Mouse (Mus musculus): Measurements from ENCODE around the gene Dnajb3. TPM values are rescaled to one million over a fixed set of nuclear protein-coding genes. Genes with fewer than 3 reads are reported as not detected.

Gene Dnajb3
- total and polyA plus RNA-seq, 2 experiments from 2014 or later: 4.7 to 8.6 TPM

GRCm38 (mm10) chr1:88237311-88237710 lies 31.7 kb upstream of the Dnajb3 start:
- Histone ChIP-seq H3K4me3 (ENCODE audit: low read length) (no peak overlapping the region), H3K4me2 (ENCODE audit: low read depth, low read length) (no peak overlapping the region), H3K4me1 (ENCODE audit: insufficient read depth, low read length) (no peaks in the 10 kb centered on the region), H3K27me3 (ENCODE audit: insufficient read depth, low read length) (no peaks in the 10 kb centered on the region), H3K36me3 (ENCODE audit: insufficient read depth, low read length) (no peaks in the 10 kb centered on the region), H3K9me3 (ENCODE audit: low read length) (peaks cover 97% of the 10 kb centered on the region), H3K27ac (no peak overlapping the region), H3K9ac (replicated peaks; ENCODE audit: low read length) (no peak overlapping the region)
- 79% methylated on average over 5 of the region's 5 CpGs for WGBS
- DNase-seq (ENCODE audit: low spot score): no peak
- no peak for TF ChIP-seq CTCF (IDR thresholded peaks at IDR 0.05; ENCODE audit: low read depth)
- ATAC-seq: no peak

- H3K36me3 ChIP-seq (ENCODE audit: insufficient read depth, low read length): no peaks in the 10 kb centered on the region
- 62% methylated on average over 4 of the region's 4 CpGs for WGBS
- peaks cover 97% of the 10 kb centered on the region for H3K9me3 ChIP-seq (ENCODE audit: low read length)
- DNase-seq (ENCODE audit: low spot score) (no peak), ATAC-seq (no peak)
- H3K4me3 ChIP-seq (ENCODE audit: low read length): no peak overlapping the region
- H3K4me2 ChIP-seq (ENCODE audit: low read depth, low read length): no peak overlapping the region
- H3K27ac ChIP-seq: no peak overlapping the region
- no peaks in the 10 kb centered on the region for H3K4me1 ChIP-seq (ENCODE audit: insufficient read depth, low read length)
- TF ChIP-seq CTCF (IDR thresholded peaks at IDR 0.05; ENCODE audit: low read depth): no peak
- no peaks in the 10 kb centered on the region for H3K27me3 ChIP-seq (ENCODE audit: insufficient read depth, low read length)
- no peak overlapping the region for H3K9ac ChIP-seq (replicated peaks; ENCODE audit: low read length)
These were observed 30.4 kb upstream of the Dnajb3 start for GRCm38 (mm10) chr1:88235894-88236415.

DNA sequence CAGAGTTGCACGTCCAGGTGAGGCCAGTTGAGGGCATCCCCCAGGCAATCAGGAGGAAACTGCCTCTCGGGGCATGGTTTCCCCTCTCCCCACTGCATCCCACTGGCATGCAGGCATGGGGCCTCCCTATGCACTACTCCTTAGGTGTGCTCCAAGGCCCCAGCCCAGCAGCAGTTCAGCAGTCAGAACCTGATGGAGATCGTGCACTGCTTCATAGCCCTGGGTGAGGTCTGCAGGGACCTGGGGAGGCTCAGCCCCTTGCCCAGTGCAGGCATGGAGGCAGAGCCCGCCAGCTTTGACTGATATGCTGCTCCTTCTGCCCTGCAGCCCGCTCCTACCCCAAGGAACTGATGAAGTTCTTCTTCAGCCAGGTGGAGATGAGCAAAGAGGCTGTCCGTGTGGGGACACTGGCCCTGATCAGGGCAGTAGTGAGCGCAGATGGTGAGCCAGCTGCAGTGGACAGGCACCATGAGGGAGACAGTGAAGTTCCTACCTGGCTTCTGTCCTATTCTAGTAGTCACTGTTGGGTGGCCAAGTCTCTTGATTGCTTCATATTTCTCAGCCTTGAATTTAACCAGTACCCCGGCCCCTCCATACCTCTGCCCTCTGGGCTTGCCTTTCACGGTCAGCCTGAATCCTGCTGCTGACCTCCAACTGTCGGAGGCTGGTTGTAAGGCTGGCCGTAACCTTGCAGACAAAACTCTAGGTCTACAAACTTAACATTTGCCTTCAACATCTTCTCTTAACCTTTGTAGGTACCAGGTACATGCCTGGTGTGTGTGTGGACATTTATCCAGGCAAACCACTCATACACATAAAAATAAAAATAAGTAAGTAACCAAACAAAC lies 29.7 kb upstream of the Dnajb3 start:
- ATAC-seq: no peak

DNA sequence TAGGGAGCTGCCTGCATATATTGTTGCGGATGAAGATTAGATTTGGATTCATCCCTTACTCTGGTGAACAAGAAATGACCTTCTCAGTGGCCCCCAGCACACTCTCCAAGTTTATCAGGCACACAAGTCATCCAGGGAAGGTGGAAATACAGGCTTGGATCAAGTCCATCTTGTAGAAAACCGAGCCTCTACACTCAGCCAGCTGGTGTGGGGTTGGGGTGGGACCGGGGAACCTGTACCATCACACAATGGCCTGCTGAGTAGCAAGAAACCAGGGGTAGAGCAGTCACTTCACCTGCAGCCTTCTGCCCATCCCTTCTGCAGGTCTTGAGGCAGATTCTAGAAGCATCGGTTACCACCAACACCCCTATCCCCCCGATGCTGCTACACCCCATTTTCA lies 29.1 kb upstream of the Dnajb3 start:
- Histone ChIP-seq H3K27me3 (ENCODE audit: insufficient read depth, low read length) (no peaks in the 10 kb centered on the region), H3K36me3 (ENCODE audit: insufficient read depth, low read length) (no peaks in the 10 kb centered on the region), H3K4me3 (ENCODE audit: low read length) (no peak overlapping the region), H3K27ac (no peak overlapping the region), H3K4me1 (ENCODE audit: insufficient read depth, low read length) (no peaks in the 10 kb centered on the region), H3K4me2 (ENCODE audit: low read depth, low read length) (no peak overlapping the region), H3K9me3 (ENCODE audit: low read length) (peaks cover 97% of the 10 kb centered on the region), H3K9ac (replicated peaks; ENCODE audit: low read length) (no peak overlapping the region)
- WGBS: 43% methylated on average over 5 of the region's 5 CpGs
- DNase-seq (ENCODE audit: low spot score) (no peak), ATAC-seq (no peak)
- no peak for TF ChIP-seq CTCF (IDR thresholded peaks at IDR 0.05; ENCODE audit: low read depth)

More for the DNA sequence above, 29.7 kb upstream of the Dnajb3 start:
- DNase-seq (ENCODE audit: low spot score): no peak
- no peak for TF ChIP-seq CTCF (IDR thresholded peaks at IDR 0.05; ENCODE audit: low read depth)
- Histone ChIP-seq H3K4me2 (ENCODE audit: low read depth, low read length) (no peak overlapping the region), H3K4me1 (ENCODE audit: insufficient read depth, low read length) (no peaks in the 10 kb centered on the region), H3K36me3 (ENCODE audit: insufficient read depth, low read length) (no peaks in the 10 kb centered on the region), H3K27ac (no peak overlapping the region), H3K27me3 (ENCODE audit: insufficient read depth, low read length) (no peaks in the 10 kb centered on the region), H3K9ac (replicated peaks; ENCODE audit: low read length) (no peak overlapping the region), H3K4me3 (ENCODE audit: low read length) (no peak overlapping the region), H3K9me3 (ENCODE audit: low read length) (peaks cover 97% of the 10 kb centered on the region)
- 65% methylated on average over 11 of the region's 11 CpGs for WGBS

DNA sequence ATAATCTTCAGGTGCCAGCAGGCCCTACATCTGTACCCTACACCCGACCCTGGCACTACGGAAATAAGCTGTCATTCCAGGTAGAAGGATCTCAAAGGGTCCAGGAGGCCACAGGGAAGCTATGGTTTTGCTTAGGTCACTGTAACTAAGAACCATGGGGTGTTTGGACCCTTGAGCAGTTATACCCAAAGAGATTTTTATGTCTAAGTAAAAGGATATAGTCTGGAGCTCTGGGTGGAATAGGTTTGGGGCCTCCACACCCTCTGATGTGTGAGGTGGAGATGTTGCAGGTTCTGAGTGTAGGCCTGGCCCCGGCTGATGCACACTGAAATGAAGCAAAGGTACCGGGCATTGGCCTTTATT lies 28.6 kb upstream of the Dnajb3 start:
- H3K27me3 ChIP-seq (ENCODE audit: insufficient read depth, low read length): no peaks in the 10 kb centered on the region
- WGBS: 64% methylated on average over 4 of the region's 4 CpGs
- H3K4me1 ChIP-seq (ENCODE audit: insufficient read depth, low read length): no peaks in the 10 kb centered on the region
- no peak for ATAC-seq
- no peak overlapping the region for H3K9ac ChIP-seq (replicated peaks; ENCODE audit: low read length)
- peaks cover 97% of the 10 kb centered on the region for H3K9me3 ChIP-seq (ENCODE audit: low read length)
- no peak for TF ChIP-seq CTCF (IDR thresholded peaks at IDR 0.05; ENCODE audit: low read depth)
- H3K4me2 ChIP-seq (ENCODE audit: low read depth, low read length): no peak overlapping the region
- H3K4me3 ChIP-seq (ENCODE audit: low read length): no peak overlapping the region
- H3K27ac ChIP-seq: no peak overlapping the region
- no peaks in the 10 kb centered on the region for H3K36me3 ChIP-seq (ENCODE audit: insufficient read depth, low read length)
- no peak for DNase-seq (ENCODE audit: low spot score)

GRCm38 (mm10) chr1:88233421-88234247 lies 28.1 kb upstream of the Dnajb3 start:
- Histone ChIP-seq H3K4me2 (ENCODE audit: low read depth, low read length) (no peak overlapping the region), H3K4me1 (ENCODE audit: insufficient read depth, low read length) (no peaks in the 10 kb centered on the region), H3K4me3 (ENCODE audit: low read length) (no peak overlapping the region), H3K9ac (replicated peaks; ENCODE audit: low read length) (no peak overlapping the region), H3K27ac (no peak overlapping the region), H3K36me3 (ENCODE audit: insufficient read depth, low read length) (no peaks in the 10 kb centered on the region), H3K9me3 (ENCODE audit: low read length) (peaks cover 97% of the 10 kb centered on the region), H3K27me3 (ENCODE audit: insufficient read depth, low read length) (no peaks in the 10 kb centered on the region)
- no peak for TF ChIP-seq CTCF (IDR thresholded peaks at IDR 0.05; ENCODE audit: low read depth)
- 72% methylated on average over 14 of the region's 14 CpGs for WGBS
- DNase-seq (ENCODE audit: low spot score) (no peak), ATAC-seq (no peak)
